Mouse (Mus musculus): ENCODE results near the gene Fnip1. TPM values are rescaled to one million over a fixed set of nuclear protein-coding genes. Genes with fewer than 3 reads are reported as not detected.

Gene Fnip1
- 53.3 and 80.3 TPM in 2 replicates for total RNA-seq (2023)

GRCm38 (mm10) chr11:54437823-54438337 is at the start of gene Fnip1:
Gene Fnip1 (plus strand): TSS chr11:54438199.

GRCm38 (mm10) chr11:54522529-54523430 is 84.8 kb downstream of the Fnip1 start, which contains the start of gene Rapgef6:
Gene Rapgef6 (plus strand): TSS chr11:54522847.

Other genes starting within 250 kb of the Fnip1 start
- gene Csf2, start 188.5 kb upstream of the Fnip1 start, total RNA-seq (2023): not detected in 2 replicates
- gene Il3, start 170.9 kb upstream of the Fnip1 start, total RNA-seq (2023): not detected in 2 replicates
- gene Acsl6, start 134.4 kb upstream of the Fnip1 start, total RNA-seq (2023): 0.41 TPM in 1 of 2 replicates, not detected in the other
- not detected in 2 replicates for gene Meikin, start 67.5 kb upstream of the Fnip1 start, total RNA-seq (2023)
- 132 and 211 TPM in 2 replicates for gene Rapgef6, start 84.6 kb downstream of the Fnip1 start, total RNA-seq (2023)